Mouse (Mus musculus) embryonic fibroblast, embryonic 13.5 days (primary cell): Measurements from ENCODE around the gene Cfap299.

ENCODE experiments used
- CTCF ChIP-seq: IDR thresholded peaks from 2 replicates; pipeline ENCODE4 v1.5.1; 2011; ENCODE audit warnings: mild to moderate bottlenecking, control low read depth, low read length, moderate library complexity, borderline replicate concordance; ENCODE audit not compliant: insufficient read depth
- POLR2A ChIP-seq: IDR thresholded peaks from 2 replicates; pipeline ENCODE4 v1.6.1; 2011; ENCODE audit warnings: low read depth, mild to moderate bottlenecking, control low read depth, low read length, moderate library complexity

GRCm38 (mm10) chr5:98732157-98733009 is 403.3 kb downstream of the Cfap299 start:
- no peak for TF ChIP-seq CTCF
- no peak for TF ChIP-seq POLR2A
